Mouse (Mus musculus) megakaryocyte, embryonic 14.5 days (primary cell): Measurements from ENCODE around the gene Akap6. TPM values are rescaled to one million over a fixed set of nuclear protein-coding genes. Genes with fewer than 3 reads are reported as not detected.

Source experiments
- H3K27me3 ChIP-seq: replicated peaks from 2 replicates; pipeline ENCODE3; 2012; ENCODE audit warnings: inconsistent platforms
- H3K36me3 ChIP-seq: replicated peaks from 2 replicates; pipeline ENCODE3; 2012; ENCODE audit warnings: low read length, inconsistent platforms, mixed read lengths
- H3K4me1 ChIP-seq: 2 replicates; pipeline ENCODE4 v1.6.1; 2012; ENCODE audit warnings: inconsistent platforms
- H3K4me3 ChIP-seq: replicated peaks from 2 replicates; pipeline ENCODE3; 2012; ENCODE audit warnings: moderate library complexity, mild to moderate bottlenecking, inconsistent platforms
- H3K9me3 ChIP-seq: 2 replicates; pipeline ENCODE4 v1.6.1; 2012; ENCODE audit warnings: inconsistent platforms
- FLI1 ChIP-seq: IDR thresholded peaks from 2 replicates; pipeline ENCODE4 v1.6.1; 2012; ENCODE audit warnings: low read length, inconsistent platforms, mixed read lengths
- GATA1 ChIP-seq: IDR thresholded peaks from 3 replicates; pipeline ENCODE4 v1.6.1; 2012; ENCODE audit warnings: mixed read lengths, low read length, inconsistent platforms, borderline replicate concordance
- polyA plus RNA-seq: library from polyadenylated mRNA; stranded (reverse); fragments of >175 nt; gene quantifications from 2 replicates; pipeline ENCODE4 v1.2.3, GENCODE M21; 2012; ENCODE audit warnings: low replicate concordance; ENCODE audit not compliant: insufficient read depth

The Akap6 gene
- polyA plus RNA-seq, 1 experiment = 0.04 TPM

DNA sequence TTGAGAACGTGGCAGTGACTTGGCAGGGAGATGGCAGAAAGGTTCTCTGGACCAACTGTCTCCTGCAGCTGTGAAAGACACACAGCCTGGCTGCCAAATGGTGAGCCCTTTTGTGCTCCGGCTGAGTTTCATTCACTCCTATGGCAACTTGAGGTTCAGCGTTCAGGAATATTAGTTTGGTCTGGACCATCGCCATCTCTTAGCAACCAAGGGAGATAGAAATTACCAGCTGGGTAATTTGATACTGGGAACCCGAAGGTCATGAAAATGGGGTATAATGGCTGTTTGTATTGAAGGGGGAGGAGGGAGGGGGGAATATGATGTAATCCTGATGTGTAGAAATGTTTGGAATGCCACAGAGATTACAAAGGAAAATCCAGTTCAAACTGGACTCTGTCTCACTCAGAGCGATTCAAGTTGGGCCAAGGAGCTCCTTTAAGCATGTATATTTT is 136.1 kb downstream of the Akap6 start:
- H3K4me1 ChIP-seq = peaks cover 10% of the 10 kb centered on the region
- H3K4me3 ChIP-seq = no peak overlapping the region
- H3K9me3 ChIP-seq = no peaks in the 10 kb centered on the region
- no peak for TF ChIP-seq GATA1
- no peak for TF ChIP-seq FLI1
- peaks cover 5% of the 10 kb centered on the region for H3K27me3 ChIP-seq
- H3K36me3 ChIP-seq = no peaks in the 10 kb centered on the region

DNA sequence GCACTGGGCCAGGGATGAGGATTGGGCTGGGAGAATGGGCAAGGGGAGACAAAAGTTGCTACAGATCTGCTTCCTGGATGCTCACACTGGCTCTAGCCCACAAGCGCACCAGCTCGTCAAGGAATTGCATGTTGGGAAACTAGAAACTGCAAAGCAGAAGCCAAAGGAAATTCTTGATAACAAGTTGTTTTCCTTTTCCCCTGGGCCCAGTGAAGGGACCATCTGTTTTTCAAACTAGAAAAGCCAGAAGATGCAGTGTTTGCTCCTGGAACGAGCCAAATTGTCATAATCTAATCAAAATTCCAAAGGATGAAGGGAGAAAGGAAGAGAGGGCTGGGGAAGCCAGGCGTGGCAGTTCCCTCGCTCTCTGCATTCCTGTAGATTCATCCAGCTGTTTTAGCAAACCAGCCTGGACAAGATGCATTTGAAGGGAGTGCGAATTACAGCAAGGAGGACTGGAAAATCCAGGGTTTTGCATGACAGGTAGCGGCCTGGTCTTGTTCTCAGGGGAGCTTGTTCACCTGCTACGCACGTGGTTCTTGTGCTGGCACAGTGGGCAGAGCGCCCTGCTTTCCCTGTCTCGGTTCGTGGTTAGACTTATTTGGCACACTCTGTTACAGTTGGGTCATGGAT is 136.8 kb downstream of the Akap6 start:
- no peaks in the 10 kb centered on the region for H3K36me3 ChIP-seq

DNA sequence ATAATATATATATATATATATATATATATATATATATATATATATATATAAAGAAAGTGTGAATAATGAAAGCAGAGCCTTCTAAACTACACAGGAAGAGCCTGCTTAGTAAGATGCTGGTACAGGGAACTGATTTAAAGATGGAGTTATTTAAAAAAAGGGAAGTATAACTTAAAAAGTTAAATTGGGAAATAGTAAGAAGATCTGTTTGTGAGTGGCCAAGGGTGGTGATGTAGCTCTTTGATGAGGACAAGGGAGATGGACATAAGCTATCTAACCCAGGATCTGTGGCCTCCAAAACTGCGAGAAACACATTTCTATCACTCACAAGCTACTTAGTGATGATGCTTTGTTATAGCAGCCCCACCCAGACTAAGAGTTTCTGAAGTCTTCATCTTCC is 146.8 kb downstream of the Akap6 start:
- Histone ChIP-seq H3K9me3 (no peaks in the 10 kb centered on the region), H3K27me3 (no peaks in the 10 kb centered on the region), H3K4me3 (no peak overlapping the region), H3K4me1 (no peaks in the 10 kb centered on the region), H3K36me3 (no peaks in the 10 kb centered on the region)
- TF ChIP-seq FLI1 (no peak), GATA1 (no peak)

More for the DNA sequence above, 136.8 kb downstream of the Akap6 start:
- H3K4me3 ChIP-seq = no peak overlapping the region
- peaks cover 4% of the 10 kb centered on the region; the same call in 1 of the 2 replicates for H3K4me1 ChIP-seq
- TF ChIP-seq FLI1 (no peak), GATA1 (no peak)
- H3K27me3 ChIP-seq = peaks cover 4% of the 10 kb centered on the region
- H3K9me3 ChIP-seq = no peaks in the 10 kb centered on the region

GRCm38 (mm10) chr12:52847020-52847419 is 147.8 kb downstream of the Akap6 start:
- no peaks in the 10 kb centered on the region for H3K4me1 ChIP-seq
- no peaks in the 10 kb centered on the region for H3K27me3 ChIP-seq
- TF ChIP-seq FLI1 (no peak), GATA1 (no peak)
- H3K4me3 ChIP-seq = no peak overlapping the region
- H3K36me3 ChIP-seq = no peaks in the 10 kb centered on the region
- H3K9me3 ChIP-seq = no peaks in the 10 kb centered on the region

- no peaks in the 10 kb centered on the region for H3K36me3 ChIP-seq
- no peaks in the 10 kb centered on the region for H3K27me3 ChIP-seq
- no peaks in the 10 kb centered on the region for H3K9me3 ChIP-seq
- H3K4me3 ChIP-seq = no peak overlapping the region
- TF ChIP-seq GATA1 (no peak), FLI1 (no peak)
- no peaks in the 10 kb centered on the region for H3K4me1 ChIP-seq
Observed at GRCm38 (mm10) chr12:52847830-52848518, 148.8 kb downstream of the Akap6 start.

DNA sequence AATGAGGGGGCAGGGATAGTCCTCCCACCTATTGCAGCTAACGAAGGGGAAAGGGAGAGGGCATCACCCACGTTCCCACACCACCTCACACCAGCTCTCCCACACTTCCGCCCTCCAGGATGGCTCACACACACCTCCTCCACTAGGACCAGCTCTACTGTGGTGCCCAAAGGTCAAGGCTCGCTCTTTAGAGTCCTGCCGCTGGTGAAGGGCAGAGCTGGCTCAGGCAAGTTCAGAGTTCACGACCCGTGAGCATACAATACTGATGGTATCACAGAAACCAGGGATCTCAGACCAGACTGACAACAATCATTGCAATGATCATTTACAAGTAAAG is 149.3 kb downstream of the Akap6 start:
- no peaks in the 10 kb centered on the region for H3K9me3 ChIP-seq
- H3K4me1 ChIP-seq = no peaks in the 10 kb centered on the region
- H3K4me3 ChIP-seq = no peak overlapping the region
- no peaks in the 10 kb centered on the region for H3K36me3 ChIP-seq
- no peak for TF ChIP-seq GATA1
- TF ChIP-seq FLI1 = no peak
- H3K27me3 ChIP-seq = no peaks in the 10 kb centered on the region

DNA sequence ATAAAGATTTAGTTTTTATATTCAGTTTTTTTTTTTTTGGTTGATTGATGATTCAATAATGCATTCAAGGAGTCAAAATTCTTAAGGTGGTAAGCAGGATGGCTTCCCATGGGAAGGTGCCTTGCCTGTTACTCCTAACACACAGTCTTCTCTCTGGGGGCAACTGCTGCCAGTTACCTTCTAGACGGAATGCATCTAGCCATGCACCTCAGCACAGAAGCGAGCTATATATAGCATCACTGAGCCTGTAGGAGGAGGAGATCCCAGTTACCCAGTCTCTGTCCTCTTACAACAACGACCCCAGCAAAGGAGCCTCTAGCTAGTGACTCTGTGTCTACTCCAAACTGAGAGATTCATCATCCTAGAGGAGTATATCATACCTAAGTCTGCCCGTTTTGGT is 150.1 kb downstream of the Akap6 start:
- H3K9me3 ChIP-seq = no peaks in the 10 kb centered on the region
- H3K4me1 ChIP-seq = no peaks in the 10 kb centered on the region
- TF ChIP-seq FLI1 (no peak), GATA1 (no peak)
- H3K36me3 ChIP-seq = no peaks in the 10 kb centered on the region
- H3K27me3 ChIP-seq = no peaks in the 10 kb centered on the region
- no peak overlapping the region for H3K4me3 ChIP-seq

DNA sequence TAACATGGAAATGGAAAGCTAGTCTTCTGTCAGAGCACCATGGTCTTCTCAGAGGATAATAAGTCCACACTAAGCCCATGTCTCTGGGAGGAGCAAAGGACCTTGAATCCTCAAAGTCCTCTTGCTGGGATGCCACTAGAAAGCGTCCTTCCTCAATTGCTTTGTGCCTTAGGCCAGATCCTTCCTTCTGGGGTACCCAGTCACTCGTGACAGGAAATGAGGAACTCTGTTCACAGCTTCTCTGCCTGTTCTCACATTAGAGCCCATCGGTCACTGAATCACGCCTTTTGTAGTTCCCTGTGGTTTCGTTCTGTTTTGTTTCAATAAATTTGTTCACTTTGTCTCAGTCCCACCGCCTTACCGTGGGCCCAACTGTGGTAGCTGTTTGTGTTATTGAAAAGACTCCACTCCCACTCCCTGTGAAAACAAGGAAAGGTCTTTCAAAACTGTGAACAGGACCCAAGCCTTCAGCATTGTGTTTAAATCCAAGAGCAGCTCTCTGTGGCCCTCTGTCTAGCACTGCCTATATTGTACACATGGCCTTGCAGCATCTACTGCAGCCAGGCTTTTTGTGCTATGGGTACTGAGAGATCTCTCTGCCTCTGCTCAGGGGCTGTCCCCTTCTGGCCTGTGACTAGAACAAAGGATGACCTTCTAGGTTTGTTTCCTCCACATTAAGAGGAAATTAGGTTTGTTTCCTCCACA is 151.3 kb downstream of the Akap6 start:
- H3K4me3 ChIP-seq = no peak overlapping the region
- H3K36me3 ChIP-seq = no peaks in the 10 kb centered on the region
- H3K4me1 ChIP-seq = no peaks in the 10 kb centered on the region
- H3K27me3 ChIP-seq = no peaks in the 10 kb centered on the region
- no peak for TF ChIP-seq GATA1
- H3K9me3 ChIP-seq = no peaks in the 10 kb centered on the region

DNA sequence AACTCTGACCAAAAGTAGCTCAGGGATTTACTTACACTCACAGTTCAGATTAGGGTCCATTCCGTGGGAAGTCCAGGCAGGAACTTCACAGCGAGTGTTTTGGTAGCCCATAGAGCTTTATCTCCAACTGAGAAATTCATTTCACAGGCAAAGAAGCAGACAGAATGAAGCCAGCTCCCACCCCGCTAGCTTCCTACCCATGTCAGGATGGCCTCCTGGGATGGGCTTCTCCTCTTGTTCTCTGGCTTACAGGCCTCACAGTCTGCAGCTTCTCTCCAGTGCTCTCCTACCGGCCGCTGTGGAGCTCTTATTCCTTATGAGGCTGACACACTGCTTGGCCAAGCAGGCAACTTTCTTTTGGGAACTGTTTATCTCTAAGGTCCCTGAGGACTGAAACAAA is 152.0 kb downstream of the Akap6 start:
- Histone ChIP-seq H3K36me3 (no peaks in the 10 kb centered on the region), H3K4me3 (no peak overlapping the region), H3K9me3 (no peaks in the 10 kb centered on the region), H3K27me3 (no peaks in the 10 kb centered on the region), H3K4me1 (no peaks in the 10 kb centered on the region)
- no peak for TF ChIP-seq GATA1
- TF ChIP-seq FLI1 = no peak

GRCm38 (mm10) chr12:52854236-52854679 is 155.1 kb downstream of the Akap6 start:
- TF ChIP-seq GATA1 (no peak), FLI1 (no peak)
- Histone ChIP-seq H3K27me3 (no peaks in the 10 kb centered on the region), H3K36me3 (no peaks in the 10 kb centered on the region), H3K4me1 (no peaks in the 10 kb centered on the region), H3K4me3 (no peak overlapping the region), H3K9me3 (no peaks in the 10 kb centered on the region)
